Mouse (Mus musculus) MEL (cell line): Measurements from ENCODE around the gene Sorcs2. TPM values are rescaled to one million over a fixed set of nuclear protein-coding genes. Genes with fewer than 3 reads are reported as not detected.

Experiments
- DNase-seq: peaks from one replicate; pipeline ENCODE4 v3.0.0; 2011; ENCODE audit warnings: low read depth, low spot score
- H3K27ac ChIP-seq: 2 replicates; pipeline ENCODE4 v1.5.1; 2012; ENCODE audit warnings: low read depth, mild to moderate bottlenecking, control low read depth, low read length, moderate library complexity; ENCODE audit not compliant: control insufficient read depth
- H3K27me3 ChIP-seq, 2 experiments: fragments of 150-350 bp in 1 of 2; sonication (generic) in 1 of 2; 2 replicates each; pipeline ENCODE4 v1.6.1; 2012; ENCODE audit warnings: low read length in 2 of 2, mild to moderate bottlenecking in 2 of 2, improper control_type of control experiment in 1 of 2, moderate library complexity in 1 of 2; ENCODE audit not compliant: insufficient read depth in 2 of 2, control insufficient read depth in 1 of 2
- H3K36me3 ChIP-seq, 2 experiments: 2 replicates each; pipeline ENCODE4 v1.6.1; 2012 to 2014; ENCODE audit warnings: low read length in 2 of 2, improper control_type of control experiment in 1 of 2, inconsistent platforms in 1 of 2, mild to moderate bottlenecking in 1 of 2; ENCODE audit not compliant: insufficient read depth in 2 of 2, control insufficient read depth in 1 of 2
- H3K4me1 ChIP-seq, 2 experiments: fragments of 150-350 bp in 1 of 2; sonication (generic) in 1 of 2; 2 replicates each; pipeline ENCODE4 v1.6.1; 2012; ENCODE audit warnings: low read length in 2 of 2, improper control_type of control experiment in 1 of 2, mild to moderate bottlenecking in 1 of 2; ENCODE audit not compliant: insufficient read depth in 2 of 2, control insufficient read depth in 1 of 2
- H3K4me3 ChIP-seq, 2 experiments: fragments of 150-350 bp in 1 of 2; sonication (generic) in 1 of 2; 2 replicates each; pipeline ENCODE4 v1.5.1; 2012; ENCODE audit warnings: low read depth in 2 of 2, low read length in 2 of 2, mild to moderate bottlenecking in 2 of 2, moderate library complexity in 2 of 2, control low read depth in 1 of 2, improper control_type of control experiment in 1 of 2; ENCODE audit not compliant: control insufficient read depth in 1 of 2, insufficient read depth in 1 of 2
- H3K79me2 ChIP-seq: 2 replicates; pipeline ENCODE4 v1.6.1; 2012; ENCODE audit warnings: mild to moderate bottlenecking, low read length, moderate library complexity; ENCODE audit not compliant: control insufficient read depth, poor library complexity, insufficient read depth
- H3K9ac ChIP-seq: 2 replicates; pipeline ENCODE4 v1.6.1; 2012; ENCODE audit warnings: low read depth, mild to moderate bottlenecking, control low read depth, low read length, moderate library complexity; ENCODE audit not compliant: control insufficient read depth, poor library complexity, severe bottlenecking
- H3K9me3 ChIP-seq: fragments of 150-350 bp; sonication (generic); replicated peaks from 2 replicates; pipeline ENCODE4 v1.6.1; 2012; ENCODE audit warnings: mild to moderate bottlenecking, low read length, improper control_type of control experiment, moderate library complexity; ENCODE audit not compliant: insufficient read depth
- BHLHE40 ChIP-seq: IDR thresholded peaks from 2 replicates; pipeline ENCODE4 v1.6.1; 2012; ENCODE audit warnings: low read depth, mild to moderate bottlenecking, inconsistent platforms, low read length, improper control_type of control experiment, borderline replicate concordance
- CHD1 ChIP-seq: IDR thresholded peaks from 2 replicates; pipeline ENCODE4 v1.6.1; 2012; ENCODE audit warnings: low read depth, mild to moderate bottlenecking, inconsistent platforms, low read length, improper control_type of control experiment
- CHD2 ChIP-seq: IDR thresholded peaks from 2 replicates; pipeline ENCODE4 v1.6.1; 2011; ENCODE audit warnings: low read length, improper control_type of control experiment
- CTCF ChIP-seq, 3 experiments: IDR thresholded peaks in 2 of 3; conservative IDR thresholded peaks in 1 of 3; 2 replicates each; pipeline ENCODE4 v1.5.1; 2011 to 2012; ENCODE audit warnings: low read length in 3 of 3, low read depth in 2 of 3, mild to moderate bottlenecking in 2 of 3, improper control_type of control experiment in 1 of 3, inconsistent platforms in 1 of 3, mixed read lengths in 1 of 3, moderate library complexity in 1 of 3; ENCODE audit not compliant: control insufficient read depth in 1 of 3, insufficient read depth in 1 of 3, poor library complexity in 1 of 3, severe bottlenecking in 1 of 3
- E2F4 ChIP-seq: IDR thresholded peaks from 2 replicates; pipeline ENCODE4 v1.6.1; 2011; ENCODE audit warnings: low read depth, low read length, improper control_type of control experiment, borderline replicate concordance
- ELF1 ChIP-seq: IDR thresholded peaks from 2 replicates; pipeline ENCODE4 v1.6.1; 2014; ENCODE audit warnings: low read depth, mild to moderate bottlenecking, inconsistent platforms, low read length, improper control_type of control experiment, moderate library complexity
- EP300 ChIP-seq, 2 experiments: IDR thresholded peaks; 2 replicates each; pipeline ENCODE4 v1.6.1; 2011; ENCODE audit warnings: improper control_type of control experiment in 2 of 2, low read length in 2 of 2, low read depth in 1 of 2, mild to moderate bottlenecking in 1 of 2
- ETS1 ChIP-seq: IDR thresholded peaks from 2 replicates; pipeline ENCODE4 v1.6.1; 2012; ENCODE audit warnings: low read depth, mild to moderate bottlenecking, inconsistent platforms, low read length, improper control_type of control experiment, moderate library complexity
- GABPA ChIP-seq: IDR thresholded peaks from 2 replicates; pipeline ENCODE4 v1.6.1; 2012; ENCODE audit warnings: low read depth, mild to moderate bottlenecking, inconsistent platforms, low read length, improper control_type of control experiment, moderate library complexity
- GATA1 ChIP-seq: IDR thresholded peaks from 2 replicates; pipeline ENCODE4 v1.6.1; 2011; ENCODE audit warnings: low read depth, low read length, improper control_type of control experiment
- KAT2A ChIP-seq: conservative IDR thresholded peaks from 2 replicates; pipeline ENCODE4 v1.6.1; 2012; ENCODE audit warnings: low read depth, low read length, improper control_type of control experiment, inconsistent platforms
- MAX ChIP-seq: IDR thresholded peaks from 2 replicates; pipeline ENCODE4 v1.6.1; 2011; ENCODE audit warnings: low read length, improper control_type of control experiment
- MEF2A ChIP-seq: IDR thresholded peaks from 2 replicates; pipeline ENCODE4 v1.6.1; 2014; ENCODE audit warnings: low read depth, mild to moderate bottlenecking, inconsistent platforms, low read length, improper control_type of control experiment; ENCODE audit not compliant: poor library complexity, insufficient replicate concordance, severe bottlenecking; ENCODE audit errors: extremely low read depth
- MYC ChIP-seq: IDR thresholded peaks from 2 replicates; pipeline ENCODE4 v1.6.1; 2011; ENCODE audit warnings: low read depth, mild to moderate bottlenecking, low read length, improper control_type of control experiment, moderate library complexity
- NELFE ChIP-seq: IDR thresholded peaks from 2 replicates; pipeline ENCODE4 v1.6.1; 2011; ENCODE audit warnings: low read depth, low read length, improper control_type of control experiment
- POLR2A ChIP-seq, 2 experiments: IDR thresholded peaks; 2 replicates each; pipeline ENCODE4 v1.6.1; 2011 to 2012; ENCODE audit warnings: low read length in 2 of 2, mild to moderate bottlenecking in 2 of 2, control low read depth in 1 of 2, improper control_type of control experiment in 1 of 2, low read depth in 1 of 2, moderate library complexity in 1 of 2; ENCODE audit not compliant: control insufficient read depth in 1 of 2, insufficient read depth in 1 of 2, poor library complexity in 1 of 2
- SMC3 ChIP-seq: IDR thresholded peaks from 2 replicates; pipeline ENCODE4 v1.6.1; 2011; ENCODE audit warnings: low read depth, low read length, improper control_type of control experiment
- TBP ChIP-seq: IDR thresholded peaks from 2 replicates; pipeline ENCODE4 v1.8.0; 2011; ENCODE audit warnings: low read depth, low read length, improper control_type of control experiment
- USF1 ChIP-seq: IDR thresholded peaks from 2 replicates; pipeline ENCODE4 v1.6.1; 2014; ENCODE audit warnings: low read depth, mild to moderate bottlenecking, inconsistent platforms, low read length, improper control_type of control experiment, moderate library complexity
- ZC3H11A ChIP-seq: IDR thresholded peaks from 2 replicates; pipeline ENCODE4 v1.6.1; 2012; ENCODE audit warnings: low read depth, mild to moderate bottlenecking, inconsistent platforms, low read length, improper control_type of control experiment
- ZKSCAN1 ChIP-seq: IDR thresholded peaks from 2 replicates; pipeline ENCODE4 v1.6.1; 2012; ENCODE audit warnings: low read depth, mild to moderate bottlenecking, inconsistent platforms, low read length, improper control_type of control experiment, moderate library complexity
- ZMIZ1 ChIP-seq: IDR thresholded peaks from 2 replicates; pipeline ENCODE4 v1.6.1; 2012; ENCODE audit warnings: low read depth, mild to moderate bottlenecking, inconsistent platforms, low read length, improper control_type of control experiment, moderate library complexity
- ZNF384 ChIP-seq: IDR thresholded peaks from 2 replicates; pipeline ENCODE4 v1.6.1; 2012; ENCODE audit warnings: low read depth, mild to moderate bottlenecking, inconsistent platforms, low read length, improper control_type of control experiment
- polyA plus RNA-seq, 2 experiments: library from polyadenylated mRNA; stranded (reverse) in 1 of 2; unstranded in 1 of 2; fragments of >175 nt in 1 of 2; fragments of >200 nt in 1 of 2; gene quantifications; 2 replicates each; pipeline versions ENCODE4 v1.2.1 to v1.2.4; 2012; ENCODE audit warnings: low replicate concordance in 2 of 2, low read depth in 1 of 2; ENCODE audit not compliant: insufficient read length in 2 of 2, insufficient read depth in 1 of 2, missing spikeins in 1 of 2
- total RNA-seq: library from RNA; depleted of rRNA; stranded (reverse); fragments of 300-350 nt; gene quantifications from 2 replicates; pipeline ENCODE4 v1.2.3, GENCODE M21; 2012

Sorcs2 gene
- total and polyA plus RNA-seq, 3 experiments: not detected

DNA sequence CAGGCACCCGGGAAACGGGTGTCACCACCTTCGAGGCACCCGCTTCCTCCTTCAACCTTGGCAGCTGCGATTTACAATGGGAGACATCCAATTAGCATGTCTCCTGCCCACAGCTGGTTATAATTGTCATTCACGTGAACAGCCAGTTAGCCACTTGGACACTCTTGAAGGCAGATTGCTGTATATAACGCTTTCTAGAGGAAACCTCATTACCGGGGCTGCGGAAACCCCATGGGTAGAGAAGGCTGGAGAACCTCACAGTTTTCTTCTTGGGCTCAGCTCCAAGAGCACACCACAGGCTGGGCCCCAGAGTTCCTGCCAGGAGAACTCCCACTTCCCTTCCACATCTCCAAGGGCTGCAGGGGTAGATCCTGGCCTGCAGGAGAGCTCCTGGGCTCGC is 112.5 kb downstream of the Sorcs2 start:
- Histone ChIP-seq H3K9ac (no peak overlapping the region), H3K36me3 (no peaks in the 10 kb centered on the region), H3K4me1 (no peaks in the 10 kb centered on the region), H3K27me3 (no peaks in the 10 kb centered on the region), H3K79me2 (no peaks in the 10 kb centered on the region), H3K4me3 (no peak overlapping the region), H3K9me3 (no peaks in the 10 kb centered on the region), H3K27ac (no peak overlapping the region)
- TF ChIP-seq TBP (no peak), ZKSCAN1 (no peak), NELFE (no peak), SMC3 (no peak), ZMIZ1 (no peak), EP300 (IDR thresholded peaks at IDR 0.05; ENCODE audit: low read depth in 1 of 2, low read length in 2 of 2) (no peak), ELF1 (no peak), GABPA (no peak), ZNF384 (no peak)
- DNase-seq: no peak

DNA sequence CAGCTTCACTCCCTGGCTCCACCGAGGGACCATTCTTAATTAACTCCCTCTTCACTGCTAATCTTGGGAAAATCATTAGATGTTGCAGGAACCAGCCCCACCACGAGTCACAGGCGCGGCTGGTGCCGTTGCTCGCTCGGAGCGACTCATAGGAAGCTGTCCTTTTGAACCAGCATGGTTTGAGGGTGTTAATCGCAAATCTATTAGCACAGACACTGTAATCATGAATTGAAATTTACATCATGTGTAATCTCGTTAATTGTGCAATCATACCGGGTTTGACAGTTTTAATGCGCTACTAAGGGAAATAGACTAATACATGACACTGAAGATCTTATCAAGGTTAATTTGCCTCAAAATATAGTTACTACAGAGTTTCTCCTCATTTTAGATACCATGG is 118.0 kb downstream of the Sorcs2 start:
- DNase-seq: no peak
- no peak overlapping the region for H3K9ac ChIP-seq
- H3K9me3 ChIP-seq: no peaks in the 10 kb centered on the region
- no peaks in the 10 kb centered on the region for H3K79me2 ChIP-seq
- TF ChIP-seq SMC3 (no peak), GABPA (no peak), TBP (no peak), BHLHE40 (no peak), GATA1 (no peak), USF1 (no peak), ETS1 (no peak)
- no peaks in the 10 kb centered on the region for H3K4me1 ChIP-seq
- no peaks in the 10 kb centered on the region for H3K36me3 ChIP-seq
- no peaks in the 10 kb centered on the region for H3K27me3 ChIP-seq
- H3K4me3 ChIP-seq: no peak overlapping the region
- no peak overlapping the region for H3K27ac ChIP-seq

DNA sequence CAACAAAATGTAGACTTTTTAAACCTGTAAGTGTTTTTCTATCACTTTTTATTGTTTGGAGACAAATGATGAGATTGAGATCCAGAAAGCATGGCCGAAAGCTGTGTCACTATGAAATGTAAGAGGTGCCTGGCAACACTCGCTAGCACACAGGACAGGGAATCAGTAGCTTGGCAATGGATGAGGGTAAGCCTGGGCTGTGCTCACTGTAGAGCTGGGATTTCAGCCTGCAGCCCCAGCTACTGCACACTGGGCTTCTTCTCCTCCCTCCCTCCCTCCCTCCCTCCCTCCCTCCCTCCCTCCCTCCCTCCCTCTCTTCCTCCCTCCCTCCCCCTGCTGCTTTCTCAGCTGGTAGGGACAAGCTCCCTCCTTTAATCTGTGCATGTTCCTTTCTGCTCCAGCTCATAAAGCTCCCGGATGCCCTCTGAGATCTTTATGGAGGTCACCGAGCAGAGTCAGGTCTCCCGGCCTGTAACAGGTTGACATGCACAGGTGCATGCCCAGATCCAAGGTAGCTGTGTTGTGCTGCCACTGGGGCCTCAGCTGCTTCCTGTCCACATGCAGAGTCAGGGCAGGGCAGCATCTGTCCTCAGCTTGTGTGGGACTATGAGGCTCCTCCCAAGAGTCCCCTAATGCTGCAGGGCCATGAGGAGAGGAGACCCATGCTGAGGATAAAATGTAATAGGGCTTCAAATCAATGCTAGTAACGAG is 123.1 kb downstream of the Sorcs2 start:
- no peak for DNase-seq
- no peak overlapping the region for H3K9ac ChIP-seq
- H3K4me1 ChIP-seq: no peaks in the 10 kb centered on the region
- H3K36me3 ChIP-seq: no peaks in the 10 kb centered on the region
- no peak overlapping the region for H3K27ac ChIP-seq
- no peaks in the 10 kb centered on the region for H3K27me3 ChIP-seq
- H3K9me3 ChIP-seq: no peaks in the 10 kb centered on the region
- no peaks in the 10 kb centered on the region for H3K79me2 ChIP-seq
- TF ChIP-seq MEF2A (no peak), ZMIZ1 (no peak), ZC3H11A (no peak), ETS1 (no peak), POLR2A (IDR thresholded peaks at IDR 0.05; ENCODE audit: control insufficient read depth in 1 of 2, insufficient read depth in 1 of 2, low read depth in 1 of 2, low read length in 2 of 2, poor library complexity in 1 of 2) (no peak), E2F4 (no peak), KAT2A (no peak), GABPA (no peak), CHD2 (no peak), USF1 (no peak), CTCF (IDR thresholded peaks at IDR 0.05 in 2 of 3, conservative IDR thresholded peaks at IDR 0.05 in 1 of 3; ENCODE audit: control insufficient read depth in 1 of 3, insufficient read depth in 1 of 3, low read depth in 2 of 3, low read length in 3 of 3, poor library complexity in 1 of 3, severe bottlenecking in 1 of 3) (no peak), MYC (no peak), NELFE (no peak), MAX (no peak), SMC3 (no peak), CHD1 (no peak)
- no peak overlapping the region for H3K4me3 ChIP-seq
